Mouse (Mus musculus): ENCODE results near the gene Mmel1. TPM values are rescaled to one million over a fixed set of nuclear protein-coding genes. Genes with fewer than 3 reads are reported as not detected.

The Mmel1 gene
- 0.06 and 0.10 TPM in 2 replicates for polyA plus RNA-seq (2012; rRNA removed)

GRCm38 (mm10) chr4:154869440-154869839 is at the start of gene Mmel1:
TSS of gene Mmel1 (plus strand) at chr4:154869585.
- Histone ChIP-seq H3K36me3 (ENCODE audit: control insufficient read depth, insufficient read depth, low read length) (no peaks in the 10 kb centered on the region), H3K27me3 (ENCODE audit: control insufficient read depth, insufficient read depth, low read length) (0 out of 2 replicates have a peak, but pooled peaks cover 5% of the 10 kb centered on the region), H3K4me1 (ENCODE audit: control insufficient read depth, insufficient read depth, insufficient read length, low read length) (peaks cover 4% of the 10 kb centered on the region; the same call in 1 of the 2 replicates), H3K27ac (ENCODE audit: insufficient read depth, low read depth, low read length) (no peak within 1 kb of the TSS), H3K4me3 (ENCODE audit: low read depth, low read length) (no peak within 1 kb of the TSS)
- no peak for TF ChIP-seq CTCF (IDR thresholded peaks at IDR 0.05; ENCODE audit: extremely low read depth, insufficient read length, insufficient replicate concordance, low read depth, low read length)
- no peak for TF ChIP-seq POLR2A (IDR thresholded peaks at IDR 0.05; ENCODE audit: low read depth, low read length)
- WGBS: 78% methylated on average over 7 of the region's 7 CpGs

- Histone ChIP-seq H3K27me3 (ENCODE audit: control insufficient read depth, insufficient read depth, low read length) (no peaks in the 10 kb centered on the region), H3K4me3 (ENCODE audit: low read depth, low read length) (no peak overlapping the region), H3K36me3 (ENCODE audit: control insufficient read depth, insufficient read depth, low read length) (no peaks in the 10 kb centered on the region), H3K27ac (ENCODE audit: insufficient read depth, low read depth, low read length) (no peak overlapping the region), H3K4me1 (ENCODE audit: control insufficient read depth, insufficient read depth, insufficient read length, low read length) (no peaks in the 10 kb centered on the region)
- peak; percentile 82; the same call in 1 of the 2 replicates for TF ChIP-seq CTCF (IDR thresholded peaks at IDR 0.05; ENCODE audit: extremely low read depth, insufficient read length, insufficient replicate concordance, low read depth, low read length)
- no peak; the same call in 1 of the 2 replicates for TF ChIP-seq POLR2A (IDR thresholded peaks at IDR 0.05; ENCODE audit: low read depth, low read length)
- WGBS: 33% methylated on average over 6 of the region's 6 CpGs
These were observed 43.7 kb upstream of the Mmel1 start for GRCm38 (mm10) chr4:154825662-154826061.

GRCm38 (mm10) chr4:154826224-154826623 is 43.2 kb upstream of the Mmel1 start:
- WGBS: 46% methylated on average over 7 of the region's 7 CpGs
- no peaks in the 10 kb centered on the region for H3K36me3 ChIP-seq (ENCODE audit: control insufficient read depth, insufficient read depth, low read length)
- no peaks in the 10 kb centered on the region for H3K4me1 ChIP-seq (ENCODE audit: control insufficient read depth, insufficient read depth, insufficient read length, low read length)
- TF ChIP-seq CTCF (IDR thresholded peaks at IDR 0.05; ENCODE audit: extremely low read depth, insufficient read length, insufficient replicate concordance, low read depth, low read length) (no peak), POLR2A (IDR thresholded peaks at IDR 0.05; ENCODE audit: low read depth, low read length) (no peak; the same call in 1 of the 2 replicates)
- no peak overlapping the region for H3K27ac ChIP-seq (ENCODE audit: insufficient read depth, low read depth, low read length)
- no peak overlapping the region for H3K4me3 ChIP-seq (ENCODE audit: low read depth, low read length)
- H3K27me3 ChIP-seq (ENCODE audit: control insufficient read depth, insufficient read depth, low read length): no peaks in the 10 kb centered on the region

- no peaks in the 10 kb centered on the region for H3K4me1 ChIP-seq (ENCODE audit: control insufficient read depth, insufficient read depth, insufficient read length, low read length)
- no peak overlapping the region for H3K27ac ChIP-seq (ENCODE audit: insufficient read depth, low read depth, low read length)
- no peaks in the 10 kb centered on the region for H3K36me3 ChIP-seq (ENCODE audit: control insufficient read depth, insufficient read depth, low read length)
- TF ChIP-seq CTCF (IDR thresholded peaks at IDR 0.05; ENCODE audit: extremely low read depth, insufficient read length, insufficient replicate concordance, low read depth, low read length): no peak
- TF ChIP-seq POLR2A (IDR thresholded peaks at IDR 0.05; ENCODE audit: low read depth, low read length): no peak
- WGBS: 84% methylated on average over 7 of the region's 7 CpGs
- H3K4me3 ChIP-seq (ENCODE audit: low read depth, low read length): no peak overlapping the region
- no peaks in the 10 kb centered on the region for H3K27me3 ChIP-seq (ENCODE audit: control insufficient read depth, insufficient read depth, low read length)
These were observed 42.2 kb upstream of the Mmel1 start for GRCm38 (mm10) chr4:154827181-154827580.

- Histone ChIP-seq H3K27me3 (ENCODE audit: control insufficient read depth, insufficient read depth, low read length) (no peaks in the 10 kb centered on the region), H3K36me3 (ENCODE audit: control insufficient read depth, insufficient read depth, low read length) (no peaks in the 10 kb centered on the region), H3K4me1 (ENCODE audit: control insufficient read depth, insufficient read depth, insufficient read length, low read length) (no peaks in the 10 kb centered on the region), H3K4me3 (ENCODE audit: low read depth, low read length) (no peak overlapping the region), H3K27ac (ENCODE audit: insufficient read depth, low read depth, low read length) (no peak overlapping the region)
- TF ChIP-seq CTCF (IDR thresholded peaks at IDR 0.05; ENCODE audit: extremely low read depth, insufficient read length, insufficient replicate concordance, low read depth, low read length): no peak
- no peak for TF ChIP-seq POLR2A (IDR thresholded peaks at IDR 0.05; ENCODE audit: low read depth, low read length)
- 36% methylated on average over 10 of the region's 10 CpGs for WGBS
These were observed 41.3 kb upstream of the Mmel1 start for GRCm38 (mm10) chr4:154827861-154828610.

- no peak overlapping the region for H3K27ac ChIP-seq (ENCODE audit: insufficient read depth, low read depth, low read length)
- no peak for TF ChIP-seq CTCF (IDR thresholded peaks at IDR 0.05; ENCODE audit: extremely low read depth, insufficient read length, insufficient replicate concordance, low read depth, low read length)
- no peak for TF ChIP-seq POLR2A (IDR thresholded peaks at IDR 0.05; ENCODE audit: low read depth, low read length)
- H3K27me3 ChIP-seq (ENCODE audit: control insufficient read depth, insufficient read depth, low read length): no peaks in the 10 kb centered on the region
- no peaks in the 10 kb centered on the region for H3K4me1 ChIP-seq (ENCODE audit: control insufficient read depth, insufficient read depth, insufficient read length, low read length)
- no peak overlapping the region for H3K4me3 ChIP-seq (ENCODE audit: low read depth, low read length)
- WGBS: 28% methylated on average over 9 of the region's 9 CpGs
- no peaks in the 10 kb centered on the region for H3K36me3 ChIP-seq (ENCODE audit: control insufficient read depth, insufficient read depth, low read length)
These were observed 37.3 kb upstream of the Mmel1 start for GRCm38 (mm10) chr4:154831915-154832573.

Data from small intestine, adult 2 months (tissue).